Comparison of ENCODE assay signal across 17 mouse cellular contexts in the genomic region with DNA sequence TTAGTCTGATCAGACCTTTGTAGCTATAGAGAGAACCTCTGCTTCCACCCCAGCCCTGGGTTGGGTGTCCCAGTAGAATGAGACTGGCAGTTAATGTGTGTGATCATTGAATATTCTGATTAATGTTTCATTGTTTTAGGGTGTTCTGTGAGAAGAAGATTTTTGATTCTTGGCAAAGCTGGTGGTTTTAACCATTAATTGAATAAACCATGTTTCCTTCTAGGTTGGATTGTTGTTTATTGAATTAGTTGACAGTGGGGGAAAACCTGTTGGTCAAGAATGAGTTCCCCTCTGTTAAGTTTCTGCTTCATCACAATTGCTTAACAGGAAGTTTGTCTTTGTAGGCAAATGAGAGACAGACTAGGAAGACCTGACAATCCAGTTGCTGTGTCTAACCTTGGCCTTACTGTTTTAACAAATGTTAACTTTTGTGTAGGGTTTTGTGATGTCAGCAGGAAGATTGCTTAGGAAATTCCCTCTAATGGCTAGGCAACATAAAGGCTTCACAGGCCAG. TPM values are rescaled to one million over a fixed set of nuclear protein-coding genes. Genes with fewer than 3 reads are reported as not detected.
A peak's percentile ranks its signal among the peaks of the same experiment; 100 is the strongest.
DNase-seq lines count a peak whose midpoint lies in the region; ATAC-seq and TF ChIP-seq lines count a peak whose summit lies in the region.
"Had no signal": no experiment of that assay in that cellular context is flagged by ENCODE, and none has a peak within 500 bp of the region (broad histone marks: within the 10 kb centered on the region; RNA-seq: fewer than 3 reads in every experiment).

No protein-coding gene starts in this region.

- H3K27ac ChIP-seq in kidney, embryonic 15.5 days, result peak overlapping the region; percentile 87
- H3K27ac ChIP-seq in CH12.LX (ENCODE audit: insufficient read depth, low read depth), result no peak overlapping the region
- peak overlapping the region; percentile 21; the same call in 1 of the 2 replicates for H3K27ac ChIP-seq in stomach, embryonic 14.5 days (ENCODE audit: low read length)
- no peak overlapping the region for H3K27ac ChIP-seq in hindbrain, embryonic 10.5 days
- H3K27ac ChIP-seq: heart, embryonic 10.5 days; hindbrain, postnatal 0 days; lung, embryonic 15.5 days; neural tube, embryonic 15.5 days had no signal

- peak overlapping the region; percentile 35 for H3K4me2 ChIP-seq in kidney, embryonic 15.5 days
- H3K4me2 ChIP-seq in CH12.LX (ENCODE audit: insufficient read depth, low read depth, poor library complexity, severe bottlenecking), result no peak overlapping the region
- H3K4me2 ChIP-seq in stomach, embryonic 14.5 days (replicated peaks; ENCODE audit: low read depth, low read length), result no peak overlapping the region
- H3K4me2 ChIP-seq: lung, embryonic 15.5 days; neural tube, embryonic 15.5 days had no signal

- peaks cover 87% of the 10 kb centered on the region for H3K79me2 ChIP-seq in CH12.LX (replicated peaks; ENCODE audit: control insufficient read depth, extremely low read depth, insufficient read depth, poor library complexity, severe bottlenecking)

- H3K9ac ChIP-seq in kidney, embryonic 15.5 days, result no peak overlapping the region
- no peak overlapping the region for H3K9ac ChIP-seq in CH12.LX (ENCODE audit: insufficient read depth, low read depth)
- H3K9ac ChIP-seq in stomach, embryonic 14.5 days (replicated peaks; ENCODE audit: low read depth, low read length), result no peak overlapping the region
- H3K9ac ChIP-seq: lung, embryonic 15.5 days; neural tube, embryonic 15.5 days had no signal

- no peak for TF ChIP-seq RAD21 in CH12.LX (IDR thresholded peaks at IDR 0.05; ENCODE audit: low read depth, low read length)

- TF ChIP-seq POLR2A in CH12.LX (IDR thresholded peaks at IDR 0.05; ENCODE audit: low read depth, low read length), result no peak

- dilution Hi-C loops in CH12.LX (cut with MboI; ENCODE audit: extremely low pct_ligation_motif_present, extremely low pct_unique_long_range_greater_than_20kb, low sequenced_read_pairs), result no loop called here

- no peak for TF ChIP-seq EP300 in CH12.LX (IDR thresholded peaks at IDR 0.05; ENCODE audit: low read length)

- no peaks in the 10 kb centered on the region for H3K27me3 ChIP-seq in kidney, embryonic 15.5 days
- H3K27me3 ChIP-seq in CH12.LX (replicated peaks), result no peaks in the 10 kb centered on the region
- H3K27me3 ChIP-seq in stomach, embryonic 14.5 days (ENCODE audit: control insufficient read depth, insufficient read depth, low read length), result no peaks in the 10 kb centered on the region
- no peaks in the 10 kb centered on the region for H3K27me3 ChIP-seq in hindbrain, embryonic 10.5 days (ENCODE audit: insufficient read depth, poor library complexity, severe bottlenecking)
- H3K27me3 ChIP-seq: lung, embryonic 15.5 days; neural tube, embryonic 15.5 days had no signal

- H3K4me3 ChIP-seq in kidney, embryonic 15.5 days (replicated peaks), result no peak overlapping the region
- H3K4me3 ChIP-seq in CH12.LX (replicated peaks in 1 of 3; ENCODE audit: low read depth in 2 of 3, low read length in 2 of 3, poor library complexity in 1 of 3), result no peak overlapping the region
- H3K4me3 ChIP-seq in stomach, embryonic 14.5 days (ENCODE audit: low read depth, low read length), result no peak overlapping the region
- H3K4me3 ChIP-seq in hindbrain, embryonic 10.5 days, result no peak overlapping the region
- H3K4me3 ChIP-seq: heart, embryonic 10.5 days; lung, embryonic 15.5 days; neural tube, embryonic 15.5 days had no signal

- H3K36me3 ChIP-seq in kidney, embryonic 15.5 days, result no peaks in the 10 kb centered on the region
- H3K36me3 ChIP-seq in CH12.LX (replicated peaks in 1 of 2; ENCODE audit: control insufficient read depth in 1 of 2, insufficient read depth in 1 of 2, low read length in 1 of 2), result peaks cover 14 to 58% of the 10 kb centered on the region in 2 experiments
- no peaks in the 10 kb centered on the region for H3K36me3 ChIP-seq in stomach, embryonic 14.5 days (ENCODE audit: control insufficient read depth, insufficient read depth, low read length)
- H3K36me3 ChIP-seq in hindbrain, embryonic 10.5 days, result peaks cover 15% of the 10 kb centered on the region
- H3K36me3 ChIP-seq: lung, embryonic 15.5 days; neural tube, embryonic 15.5 days had no signal

- H3K4me1 ChIP-seq in kidney, embryonic 15.5 days, result peaks cover 29% of the 10 kb centered on the region
- H3K4me1 ChIP-seq in CH12.LX (ENCODE audit: control insufficient read depth in 1 of 2, insufficient read depth in 2 of 2), result peaks cover 3 to 77% of the 10 kb centered on the region in 2 experiments; a peak in 3 of 4 replicates
- peaks cover 12% of the 10 kb centered on the region for H3K4me1 ChIP-seq in stomach, embryonic 14.5 days (ENCODE audit: control insufficient read depth, insufficient read depth, low read length)
- 0 out of 2 replicates have a peak, but pooled peaks cover 5% of the 10 kb centered on the region for H3K4me1 ChIP-seq in hindbrain, embryonic 10.5 days (replicated peaks)

- ATAC-seq in kidney, embryonic 15.5 days (replicated peaks; ENCODE audit: low FRiP score), result no peak
- ATAC-seq in stomach, embryonic 14.5 days (ENCODE audit: insufficient number of reproducible peaks, insufficient read depth, low FRiP score, low read depth), result no peak
- ATAC-seq: activated CD4-positive, CD25-positive, alpha-beta regulatory T cell, adult 4 months; CD4-positive, CD25-positive, alpha-beta regulatory T cell, adult 4 months; hindbrain, postnatal 0 days had no signal

- in situ Hi-C loops in CH12.LX (cut with MboI; ENCODE audit: low pct_ligation_motif_present, low pct_unique_long_range_greater_than_20kb, low sequenced_read_pairs), result no loop called here

- intact Hi-C loops in left cerebral cortex, postnatal 14 days (cut with DNase I), result no loop called here

- DNase-seq in kidney, adult 18-20 months, result no peak
- DNase-seq in CH12.LX (ENCODE audit: extremely low read depth), result peak; percentile 12
- peak; percentile 31 for DNase-seq in fat pad, adult 2 months (ENCODE audit: extremely low read depth, low read depth, low spot score)
- DNase-seq in hindbrain, embryonic 10.5 days (ENCODE audit: low spot score), result no peak
- no peak for DNase-seq in left cerebral cortex, postnatal 14 days (ENCODE audit: low spot score in 2 of 2)
- DNase-seq: adrenal gland, postnatal 36 days; cerebellum, adult 9-11 months; gastrocnemius, postnatal 14 days; retina, postnatal 1 day had no signal

- no peaks in the 10 kb centered on the region for H3K9me3 ChIP-seq in kidney, embryonic 15.5 days (replicated peaks)
- H3K9me3 ChIP-seq in CH12.LX (replicated peaks; ENCODE audit: low read length), result no peaks in the 10 kb centered on the region
- no peaks in the 10 kb centered on the region for H3K9me3 ChIP-seq in stomach, embryonic 14.5 days (ENCODE audit: control insufficient read depth, low read depth, low read length)
- H3K9me3 ChIP-seq in hindbrain, embryonic 10.5 days, result no peaks in the 10 kb centered on the region
- H3K9me3 ChIP-seq: heart, embryonic 10.5 days; lung, embryonic 15.5 days; neural tube, embryonic 15.5 days had no signal

- no peak for TF ChIP-seq CTCF in CH12.LX (conservative IDR thresholded peaks at IDR 0.05 in 1 of 2, IDR thresholded peaks at IDR 0.05 in 1 of 2; ENCODE audit: low read depth in 2 of 2, low read length in 2 of 2)

TF ChIP-seq in CH12.LX, 34 proteins besides CTCF, POLR2A, EP300 and RAD21:
- no peak for TF ChIP-seq RCOR1 (conservative IDR thresholded peaks at IDR 0.05; ENCODE audit: low read depth, low read length)
- no peak for TF ChIP-seq NELFE (IDR thresholded peaks at IDR 0.05; ENCODE audit: low read depth, low read length)
- no peak for TF ChIP-seq TBP (conservative IDR thresholded peaks at IDR 0.05; ENCODE audit: low read depth, low read length)
- TF ChIP-seq MAZ (IDR thresholded peaks at IDR 0.05; ENCODE audit: low read depth, low read length), result no peak
- no peak for TF ChIP-seq USF1 (IDR thresholded peaks at IDR 0.05; ENCODE audit: low read depth, low read length)
- no peak for TF ChIP-seq UBTF (IDR thresholded peaks at IDR 0.05; ENCODE audit: low read depth, low read length)
- TF ChIP-seq ELF1 (IDR thresholded peaks at IDR 0.05; ENCODE audit: low read depth, low read length), result no peak
- TF ChIP-seq GABPA (IDR thresholded peaks at IDR 0.05; ENCODE audit: insufficient replicate concordance, low read depth, low read length), result no peak
- no peak for TF ChIP-seq PAX5 (IDR thresholded peaks at IDR 0.05; ENCODE audit: low read length)
- TF ChIP-seq NRF1 (IDR thresholded peaks at IDR 0.05; ENCODE audit: low read depth, low read length), result no peak
- no peak for TF ChIP-seq MYC (IDR thresholded peaks at IDR 0.05; ENCODE audit: low read depth, low read length)
- TF ChIP-seq SMC3 (IDR thresholded peaks at IDR 0.05; ENCODE audit: low read depth, low read length), result no peak
- TF ChIP-seq MAX (IDR thresholded peaks at IDR 0.05; ENCODE audit: low read length), result no peak
- TF ChIP-seq IRF4 (IDR thresholded peaks at IDR 0.05; ENCODE audit: low read depth, low read length), result no peak
- no peak for TF ChIP-seq TCF12 (IDR thresholded peaks at IDR 0.05; ENCODE audit: low read depth, low read length)
- no peak for TF ChIP-seq CHD1 (IDR thresholded peaks at IDR 0.05; ENCODE audit: low read depth, low read length)
- TF ChIP-seq MXI1 (IDR thresholded peaks at IDR 0.05; ENCODE audit: low read depth, low read length), result no peak
- TF ChIP-seq HCFC1 (IDR thresholded peaks at IDR 0.05; ENCODE audit: low read depth, low read length), result no peak
TF ChIP-seq in CH12.LX: peak in this region for 0.

RNA-seq across cellular contexts. Expression of a gene that starts 7.8 kb away (rescaled TPM):
- 85.7 and 88.6 TPM in 2 replicates for polyA plus RNA-seq in kidney, embryonic 15.5 days (2015; fragmentation: Nextera tagmentation; extraction: Ambion mirVana)
- 55.9 and 58.5 TPM in 2 replicates for total RNA-seq in CH12.LX (2012; rRNA removed)
- total RNA-seq in CH12.LX (2014; rRNA removed), result 82.8 and 85.0 TPM in 2 replicates
- 45.0 and 54.5 TPM in 2 replicates for polyA plus RNA-seq in CH12.LX (2012; ENCODE audit: insufficient read length, low read depth)
- polyA plus RNA-seq in stomach, embryonic 14.5 days (2014; fragmentation: Nextera tagmentation; extraction: Ambion mirVana), result 65.1 and 67.3 TPM in 2 replicates
- polyA plus RNA-seq in hindbrain, embryonic 10.5 days (2016; fragmentation: Nextera tagmentation; extraction: Ambion mirVana), result 89.8 and 94.9 TPM in 2 replicates
- total RNA-seq in left cerebral cortex, postnatal 14 days (2021), result 100 to 1,000 TPM; 111 to 120 TPM

Comparison
In these comparisons a context has a peak if more than half of its experiments do, and no peak if none do; other contexts are left out.
1. H3K27ac ChIP-seq: peak in kidney, embryonic 15.5 days (single experiment) and stomach, embryonic 14.5 days (single experiment); none in CH12.LX (single experiment) and hindbrain, embryonic 10.5 days (single experiment).
2. DNase-seq: peak in CH12.LX (single experiment) and fat pad, adult 2 months (single experiment); none in kidney, adult 18-20 months (single experiment), hindbrain, embryonic 10.5 days (single experiment) and left cerebral cortex, postnatal 14 days (0 of 2).